Mouse (Mus musculus): Measurements from ENCODE around the gene Dbn1. TPM values are rescaled to one million over a fixed set of nuclear protein-coding genes. Genes with fewer than 3 reads are reported as not detected.

The Dbn1 gene
- polyA plus RNA-seq, 1 experiment from 2014 or later = 7.7 TPM

Small RNA genes lying within 50 kb of the gene (microRNA-seq; reads per million reads assigned to microRNA genes)
- gene Mir6943 (2.0 reads per million), gene Mir6944 (2.7 reads per million, percentile 6 among the genes with 10 or more reads in this experiment), gene Mir6945 (1.7 reads per million)

Other genes starting within 250 kb of the Dbn1 start
- gene Prelid1, start 167.6 kb downstream of the Dbn1 start, polyA plus RNA-seq (2015; fragmentation: Nextera tagmentation; extraction: Ambion mirVana) = 202 and 206 TPM in 2 replicates
- gene Rab24, start 166.2 kb downstream of the Dbn1 start, polyA plus RNA-seq (2015; fragmentation: Nextera tagmentation; extraction: Ambion mirVana) = 42.2 and 50.1 TPM in 2 replicates
- 24.0 and 28.7 TPM in 2 replicates for gene Mxd3, start 158.3 kb downstream of the Dbn1 start, polyA plus RNA-seq (2015; fragmentation: Nextera tagmentation; extraction: Ambion mirVana)
- 53.3 and 55.5 TPM in 2 replicates for gene Lman2, start 125.3 kb downstream of the Dbn1 start, polyA plus RNA-seq (2015; fragmentation: Nextera tagmentation; extraction: Ambion mirVana)
- 2.8 and 3.2 TPM in 2 replicates for gene Rgs14, start 118.4 kb downstream of the Dbn1 start, polyA plus RNA-seq (2015; fragmentation: Nextera tagmentation; extraction: Ambion mirVana)
- gene Slc34a1, start 89.9 kb downstream of the Dbn1 start, polyA plus RNA-seq (2015; fragmentation: Nextera tagmentation; extraction: Ambion mirVana) = 0.15 TPM in 1 of 2 replicates, not detected in the other
- not detected in 2 replicates for gene Pfn3, start 72.9 kb downstream of the Dbn1 start, polyA plus RNA-seq (2015; fragmentation: Nextera tagmentation; extraction: Ambion mirVana)
- gene F12, start 61.3 kb downstream of the Dbn1 start, polyA plus RNA-seq (2015; fragmentation: Nextera tagmentation; extraction: Ambion mirVana) = 147 and 184 TPM in 2 replicates
- gene Grk6, start 43.0 kb downstream of the Dbn1 start, polyA plus RNA-seq (2015; fragmentation: Nextera tagmentation; extraction: Ambion mirVana) = 10.4 and 12.1 TPM in 2 replicates
- gene Prr7, start 23.8 kb downstream of the Dbn1 start, polyA plus RNA-seq (2015; fragmentation: Nextera tagmentation; extraction: Ambion mirVana) = not detected in 2 replicates
- 24.4 and 27.9 TPM in 2 replicates for gene Pdlim7, start 25.6 kb upstream of the Dbn1 start, polyA plus RNA-seq (2015; fragmentation: Nextera tagmentation; extraction: Ambion mirVana)
- 9.3 and 10.9 TPM in 2 replicates for gene Dok3, start 41.2 kb upstream of the Dbn1 start, polyA plus RNA-seq (2015; fragmentation: Nextera tagmentation; extraction: Ambion mirVana)
- gene Ddx41, start 48.5 kb upstream of the Dbn1 start, polyA plus RNA-seq (2015; fragmentation: Nextera tagmentation; extraction: Ambion mirVana) = 20.9 and 22.0 TPM in 2 replicates
- gene Fam193b, start 83.0 kb upstream of the Dbn1 start, polyA plus RNA-seq (2015; fragmentation: Nextera tagmentation; extraction: Ambion mirVana) = 8.4 and 8.7 TPM in 2 replicates
- 55.7 and 63.6 TPM in 2 replicates for gene Tmed9, start 85.6 kb upstream of the Dbn1 start, polyA plus RNA-seq (2015; fragmentation: Nextera tagmentation; extraction: Ambion mirVana)
- 5.7 and 6.5 TPM in 2 replicates for gene B4galt7, start 111.8 kb upstream of the Dbn1 start, polyA plus RNA-seq (2015; fragmentation: Nextera tagmentation; extraction: Ambion mirVana)
- gene Caml, start 134.9 kb upstream of the Dbn1 start, polyA plus RNA-seq (2015; fragmentation: Nextera tagmentation; extraction: Ambion mirVana) = 13.0 and 13.3 TPM in 2 replicates
- gene Ddx46, start 146.9 kb upstream of the Dbn1 start, polyA plus RNA-seq (2015; fragmentation: Nextera tagmentation; extraction: Ambion mirVana) = 14.3 TPM in 2 replicates
- 10.8 and 11.2 TPM in 2 replicates for gene B230219D22Rik, start 205.0 kb upstream of the Dbn1 start, polyA plus RNA-seq (2015; fragmentation: Nextera tagmentation; extraction: Ambion mirVana)
- gene Txndc15, start 226.5 kb upstream of the Dbn1 start, polyA plus RNA-seq (2015; fragmentation: Nextera tagmentation; extraction: Ambion mirVana) = 30.3 and 31.2 TPM in 2 replicates
- gene Pcbd2, start 239.3 kb upstream of the Dbn1 start, polyA plus RNA-seq (2015; fragmentation: Nextera tagmentation; extraction: Ambion mirVana) = 30.6 and 32.5 TPM in 2 replicates